Mouse (Mus musculus) heart, embryonic 12.5 days (tissue): Measurements from ENCODE around the gene Gpc3. TPM values are rescaled to one million over a fixed set of nuclear protein-coding genes. Genes with fewer than 3 reads are reported as not detected.

Experiments used
- ATAC-seq: fragments of 200-750 bp; cut with Nextera tagmentation; 2 replicates; pipeline ENCODE4 v1.8.0; 2017; ENCODE audit warnings: moderate TSS enrichment, moderate library complexity; ENCODE audit not compliant: insufficient number of reproducible peaks, low FRiP score
- H3K27ac ChIP-seq: fragments of 300-500 bp; sonication (generic); 2 replicates; pipeline ENCODE4 v1.5.1; 2016; ENCODE audit warnings: mild to moderate bottlenecking, moderate library complexity; ENCODE audit not compliant: poor library complexity, severe bottlenecking
- H3K27me3 ChIP-seq: fragments of 300-500 bp; sonication (generic); replicated peaks from 2 replicates; pipeline ENCODE4 v1.6.1; 2016; ENCODE audit warnings: mild to moderate bottlenecking, moderate library complexity
- H3K36me3 ChIP-seq: fragments of 300-500 bp; sonication (generic); 2 replicates; pipeline ENCODE4 v1.6.1; 2016; ENCODE audit warnings: mild to moderate bottlenecking, moderate library complexity
- H3K4me1 ChIP-seq: fragments of 300-500 bp; sonication (generic); replicated peaks from 2 replicates; pipeline ENCODE4 v1.6.1; 2016; ENCODE audit warnings: mild to moderate bottlenecking
- H3K4me2 ChIP-seq: fragments of 300-500 bp; sonication (generic); 2 replicates; pipeline ENCODE4 v1.6.1; 2016; ENCODE audit warnings: mild to moderate bottlenecking, moderate library complexity
- H3K4me3 ChIP-seq: fragments of 300-500 bp; sonication (generic); 2 replicates; pipeline ENCODE4 v1.5.1; 2016; ENCODE audit warnings: mild to moderate bottlenecking
- H3K9ac ChIP-seq: fragments of 300-500 bp; sonication (generic); 2 replicates; pipeline ENCODE4 v1.6.1; 2016; ENCODE audit warnings: mild to moderate bottlenecking, moderate library complexity
- H3K9me3 ChIP-seq: fragments of 300-500 bp; sonication (generic); replicated peaks from 2 replicates; pipeline ENCODE4 v1.6.1; 2016; ENCODE audit warnings: mild to moderate bottlenecking, moderate library complexity
- WGBS: fragments of 180-500 bp; shearing (Covaris S2); methylation state at CpG from one replicate; pipeline ENCODE4 v1.1.7; 2016; 5-methylcytosine and 5-hydroxymethylcytosine counted together
- microRNA counts: library from miRNA; unstranded; fragments of <30 nt; microRNA quantifications from one replicate; lab custom pipeline; 2017
- microRNA-seq: library from miRNA; unstranded; fragments of <30 nt; microRNA quantifications from one replicate; pipeline ENCODE4, GENCODE M21; 2017
- polyA plus RNA-seq: library from polyadenylated mRNA; unstranded; fragments of >200 nt; fragmentation: Nextera tagmentation; extraction: Ambion mirVana; gene quantifications from 2 replicates; pipeline ENCODE4 v1.2.1, GENCODE M21; 2016

The Gpc3 gene
- polyA plus RNA-seq, 1 experiment from 2014 or later, result 598 TPM

DNA sequence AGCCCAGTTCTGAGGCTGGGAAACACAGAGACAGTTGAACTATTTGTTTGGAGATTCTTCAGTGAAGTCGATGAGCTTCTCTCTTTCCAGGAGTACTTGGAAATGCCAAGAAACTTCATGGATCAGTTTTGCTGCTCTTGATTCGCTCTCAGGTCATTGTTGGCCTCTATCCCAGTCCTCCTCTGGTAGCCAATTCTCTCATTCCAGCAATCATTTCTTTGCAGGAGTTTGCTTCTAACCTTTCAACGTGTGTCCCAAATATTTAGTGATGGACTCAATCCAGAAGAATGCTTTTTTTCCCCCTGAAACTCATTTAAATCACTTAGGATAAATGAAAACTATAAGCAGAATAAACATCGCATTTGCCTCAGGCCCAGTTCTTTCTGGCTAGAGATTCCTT, 383.0 kb downstream of the Gpc3 start:
- H3K4me1 ChIP-seq, result no peaks in the 10 kb centered on the region
- no peaks in the 10 kb centered on the region for H3K36me3 ChIP-seq
- H3K4me3 ChIP-seq, result no peak overlapping the region
- no peaks in the 10 kb centered on the region for H3K27me3 ChIP-seq
- no peak for ATAC-seq
- no peak overlapping the region for H3K9ac ChIP-seq
- H3K27ac ChIP-seq, result no peak overlapping the region
- 0 out of 2 replicates have a peak, but pooled peaks cover 3% of the 10 kb centered on the region for H3K9me3 ChIP-seq
- no peak overlapping the region for H3K4me2 ChIP-seq
- WGBS, result 75% methylated on average over 4 of the region's 4 CpGs

MicroRNAs encoded within 50 kb of the gene (microRNA counts, 519-probe panel; counts per million panel counts)
- microRNA mmu-miR-717 (lab: Ali Mortazavi, UCI), result not detected

Small RNAs within 50 kb of the gene (microRNA-seq; reads per million reads assigned to microRNA genes)
- gene Mir6384 (not detected), gene Mir717 (not detected)

Other genes starting within 250 kb of the Gpc3 start
- 0.40 and 0.69 TPM in 2 replicates for gene Ccdc160, start 177.2 kb upstream of the Gpc3 start, polyA plus RNA-seq